ENCODE assay signal across 1 mouse cellular context in genomic region chr17:25817662-25818061, GRCm38 (mm10).
TF ChIP-seq lines count a peak whose summit lies in the region.

No protein-coding gene starts in this region.

TF ChIP-seq in CH12.LX, 34 proteins besides CTCF, POLR2A, EP300 and RAD21:
- TF ChIP-seq USF1 (IDR thresholded peaks at IDR 0.05; ENCODE audit: low read depth, low read length) (peak; percentile 15; the same call in 1 of the 2 replicates), NRF1 (IDR thresholded peaks at IDR 0.05; ENCODE audit: low read depth, low read length) (no peak)
TF ChIP-seq in CH12.LX: peak in this region for 1.
